Mouse (Mus musculus): ENCODE data around the gene Prim2.

DNA sequence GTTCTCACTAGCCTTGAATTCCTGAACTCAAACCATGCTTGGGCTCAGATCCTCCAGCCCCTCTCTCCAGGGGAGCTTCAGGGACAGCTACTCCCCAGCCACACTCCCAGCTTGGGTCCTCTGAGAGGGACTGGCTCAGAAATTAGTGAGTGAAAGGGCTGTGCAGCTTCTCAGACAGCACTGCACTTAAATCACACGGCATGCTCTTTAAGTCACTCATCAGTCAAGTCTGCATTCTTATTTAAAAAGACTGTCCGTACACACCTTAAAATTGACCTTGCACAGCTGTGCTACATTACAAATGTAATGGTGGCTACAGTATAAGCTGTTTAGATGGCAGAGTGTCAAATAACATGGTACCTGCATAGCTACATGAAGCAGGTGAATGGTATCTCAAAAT lies 114.0 kb downstream of the Prim2 start:
- TF ChIP-seq CTCF (IDR thresholded peaks at IDR 0.05; ENCODE audit: low read depth) = no peak
- no peak for TF ChIP-seq EP300 (IDR thresholded peaks at IDR 0.05; ENCODE audit: low read depth)

Data from liver, postnatal 0 days (tissue).